Mouse (Mus musculus) forebrain, embryonic 12.5 days (tissue): Measurements from ENCODE around the gene Zfp385a. TPM values are rescaled to one million over a fixed set of nuclear protein-coding genes. Genes with fewer than 3 reads are reported as not detected.
A peak's percentile ranks its signal among the peaks of the same experiment; 100 is the strongest.

ENCODE experiments used
- ATAC-seq: fragments of 200-750 bp; cut with Nextera tagmentation; 2 replicates; pipeline ENCODE4 v1.8.0; 2017; ENCODE audit warnings: moderate TSS enrichment; ENCODE audit not compliant: low FRiP score
- H3K27ac ChIP-seq: fragments of 300-500 bp; sonication (generic); 2 replicates; pipeline ENCODE4 v1.5.1; 2016; ENCODE audit warnings: mild to moderate bottlenecking
- H3K27me3 ChIP-seq: fragments of 300-500 bp; sonication (generic); 2 replicates; pipeline ENCODE4 v1.6.1; 2016; ENCODE audit warnings: mild to moderate bottlenecking
- H3K36me3 ChIP-seq: fragments of 300-500 bp; sonication (generic); replicated peaks from 2 replicates; pipeline ENCODE4 v1.6.1; 2016; ENCODE audit warnings: mild to moderate bottlenecking
- H3K4me1 ChIP-seq: fragments of 300-500 bp; sonication (generic); 2 replicates; pipeline ENCODE4 v1.6.1; 2016
- H3K4me2 ChIP-seq: fragments of 300-500 bp; sonication (generic); 2 replicates; pipeline ENCODE4 v1.6.1; 2016; ENCODE audit warnings: mild to moderate bottlenecking, moderate library complexity
- H3K4me3 ChIP-seq: fragments of 300-500 bp; sonication (generic); replicated peaks from 2 replicates; pipeline ENCODE4 v1.5.1; 2016; ENCODE audit warnings: mild to moderate bottlenecking
- H3K9ac ChIP-seq: fragments of 300-500 bp; sonication (generic); 2 replicates; pipeline ENCODE4 v1.6.1; 2016; ENCODE audit warnings: mild to moderate bottlenecking
- H3K9me3 ChIP-seq: fragments of 300-500 bp; sonication (generic); 2 replicates; pipeline ENCODE4 v1.6.1; 2016
- WGBS: fragments of 180-500 bp; shearing (Covaris S2); methylation state at CpG from one replicate; pipeline ENCODE4 v1.1.7; 2016; 5-methylcytosine and 5-hydroxymethylcytosine counted together
- polyA plus RNA-seq: library from polyadenylated mRNA; unstranded; fragments of >200 nt; fragmentation: Nextera tagmentation; extraction: Ambion mirVana; gene quantifications from 2 replicates; pipeline ENCODE4 v1.2.1, GENCODE M21; 2016

Zfp385a gene
- polyA plus RNA-seq, 1 experiment from 2014 or later, result 16.1 TPM

DNA sequence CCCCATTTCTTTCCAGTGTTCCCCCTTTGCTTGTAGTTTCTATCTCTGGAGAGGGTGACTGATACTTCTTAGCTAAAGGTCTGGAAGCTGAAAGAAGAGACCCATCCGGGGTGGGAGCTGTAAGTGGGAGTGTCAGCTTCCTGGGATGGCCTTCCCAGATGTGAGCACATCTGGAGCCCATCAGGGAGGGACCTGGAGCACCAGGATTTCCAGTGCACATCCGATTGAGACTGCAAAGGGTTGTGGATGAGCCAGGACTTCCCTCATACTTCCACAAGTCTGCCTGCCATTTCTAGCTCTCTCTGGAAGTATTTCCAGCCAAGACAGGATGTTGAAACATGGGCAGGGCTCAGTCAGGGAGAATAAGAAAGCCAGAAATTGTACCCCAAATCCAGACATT lies 31.3 kb upstream of the Zfp385a start:
- ATAC-seq, result no peak
- no peak overlapping the region for H3K4me2 ChIP-seq
- no peaks in the 10 kb centered on the region for H3K9me3 ChIP-seq
- H3K27me3 ChIP-seq, result peaks cover 11% of the 10 kb centered on the region; the same call in 1 of the 2 replicates
- H3K9ac ChIP-seq, result no peak overlapping the region
- H3K4me3 ChIP-seq, result no peak overlapping the region
- peaks cover 12% of the 10 kb centered on the region for H3K4me1 ChIP-seq
- no peaks in the 10 kb centered on the region for H3K36me3 ChIP-seq
- no peak overlapping the region for H3K27ac ChIP-seq
- WGBS, result 62% methylated on average over 2 of the region's 2 CpGs

DNA sequence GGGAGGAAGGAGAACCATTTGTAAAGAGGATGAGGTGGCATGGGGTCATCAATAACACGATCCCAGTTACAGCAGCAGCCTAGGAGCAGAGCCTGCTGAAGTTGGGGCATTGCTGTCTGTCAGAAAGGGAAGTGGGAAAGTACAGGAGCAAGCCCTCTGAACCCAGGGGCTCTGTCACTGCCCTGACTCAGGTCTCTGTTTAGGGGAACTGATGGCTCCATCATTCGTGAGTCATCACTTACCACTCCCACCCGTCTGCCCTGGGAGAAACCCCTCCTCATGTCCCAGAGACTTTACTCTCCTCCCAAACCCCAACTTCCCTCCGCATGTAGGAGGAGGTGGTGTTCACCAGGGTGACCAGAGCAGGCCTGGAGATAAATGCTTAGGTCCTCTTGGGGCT lies 30.6 kb upstream of the Zfp385a start:
- 67% methylated on average over 4 of the region's 4 CpGs for WGBS
- no peaks in the 10 kb centered on the region for H3K36me3 ChIP-seq
- no peak for ATAC-seq

DNA sequence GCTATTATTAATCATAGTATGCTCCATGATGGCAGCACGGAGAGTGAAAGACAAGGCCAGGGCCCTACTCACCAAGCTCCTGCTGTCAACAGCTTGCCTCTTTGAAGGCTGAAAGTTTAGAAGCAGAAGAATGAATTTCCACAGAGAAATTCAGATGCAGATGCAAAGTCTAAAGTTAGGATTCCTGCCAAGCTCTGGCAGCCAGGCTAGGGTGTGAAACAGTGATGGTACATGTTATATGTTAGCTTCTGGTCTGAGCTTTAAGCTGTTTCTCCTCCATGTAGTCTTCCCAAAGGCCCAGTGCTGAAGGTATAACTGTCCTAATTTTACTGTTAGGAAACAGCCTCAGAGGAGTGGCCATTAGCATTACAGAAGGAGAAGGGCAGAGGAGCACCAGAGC lies 29.2 kb upstream of the Zfp385a start:
- Histone ChIP-seq H3K36me3 (no peaks in the 10 kb centered on the region), H3K9ac (no peak overlapping the region), H3K9me3 (no peaks in the 10 kb centered on the region), H3K4me3 (no peak overlapping the region), H3K27ac (no peak overlapping the region), H3K27me3 (peaks cover 16% of the 10 kb centered on the region; the same call in 1 of the 2 replicates), H3K4me1 (peaks cover 30% of the 10 kb centered on the region), H3K4me2 (no peak overlapping the region)
- WGBS, result 86% methylated on average over 1 of the region's 1 CpGs
- ATAC-seq, result no peak

More for the DNA sequence above, 30.6 kb upstream of the Zfp385a start:
- Histone ChIP-seq H3K4me3 (no peak overlapping the region), H3K9me3 (no peaks in the 10 kb centered on the region), H3K4me2 (no peak overlapping the region), H3K27me3 (peaks cover 11% of the 10 kb centered on the region; the same call in 1 of the 2 replicates), H3K9ac (no peak overlapping the region), H3K4me1 (peaks cover 19% of the 10 kb centered on the region), H3K27ac (no peak overlapping the region)

DNA sequence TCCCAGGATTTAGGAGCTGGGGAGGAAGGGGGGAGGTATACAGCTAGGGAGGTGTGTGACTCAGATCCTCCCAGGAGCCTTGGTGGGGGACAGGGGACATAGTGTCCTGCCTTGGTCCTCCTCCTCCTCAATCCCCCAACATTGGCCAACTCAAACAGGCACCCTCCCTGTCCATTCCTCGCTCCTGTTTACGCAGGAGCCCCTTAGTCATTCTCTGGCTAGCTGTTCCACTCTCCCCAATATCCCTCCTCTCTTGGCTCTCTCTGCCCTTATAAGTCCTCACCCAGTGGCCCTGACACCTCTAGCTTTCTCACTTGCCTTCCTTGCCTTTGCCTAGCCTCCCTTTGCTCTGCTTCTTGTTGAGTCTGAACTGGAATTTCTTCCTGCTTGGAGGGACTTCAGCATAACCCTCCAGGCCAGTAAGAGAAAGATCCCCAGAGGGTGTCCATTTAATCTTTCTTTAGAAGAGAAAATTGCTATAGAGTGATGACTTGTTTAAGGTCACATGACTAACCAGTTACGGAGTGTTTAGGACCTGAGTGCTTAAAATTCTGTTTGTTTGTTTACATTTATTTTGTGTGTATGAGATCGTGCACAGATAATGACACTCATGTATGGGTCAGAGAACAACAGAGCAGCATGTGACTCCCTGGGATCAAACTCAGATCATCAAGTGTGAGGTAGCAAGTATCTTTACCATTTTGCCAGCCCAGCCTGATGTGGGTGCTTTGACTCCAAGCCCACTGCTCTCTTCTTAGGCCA lies 28.5 kb upstream of the Zfp385a start:
- 81% methylated on average over 4 of the region's 4 CpGs for WGBS
- Histone ChIP-seq H3K4me2 (no peak overlapping the region), H3K27me3 (peaks cover 17% of the 10 kb centered on the region; the same call in 1 of the 2 replicates), H3K36me3 (no peaks in the 10 kb centered on the region), H3K4me3 (no peak overlapping the region), H3K4me1 (peaks cover 30% of the 10 kb centered on the region), H3K9me3 (no peaks in the 10 kb centered on the region), H3K9ac (no peak overlapping the region), H3K27ac (no peak overlapping the region)
- ATAC-seq, result no peak

DNA sequence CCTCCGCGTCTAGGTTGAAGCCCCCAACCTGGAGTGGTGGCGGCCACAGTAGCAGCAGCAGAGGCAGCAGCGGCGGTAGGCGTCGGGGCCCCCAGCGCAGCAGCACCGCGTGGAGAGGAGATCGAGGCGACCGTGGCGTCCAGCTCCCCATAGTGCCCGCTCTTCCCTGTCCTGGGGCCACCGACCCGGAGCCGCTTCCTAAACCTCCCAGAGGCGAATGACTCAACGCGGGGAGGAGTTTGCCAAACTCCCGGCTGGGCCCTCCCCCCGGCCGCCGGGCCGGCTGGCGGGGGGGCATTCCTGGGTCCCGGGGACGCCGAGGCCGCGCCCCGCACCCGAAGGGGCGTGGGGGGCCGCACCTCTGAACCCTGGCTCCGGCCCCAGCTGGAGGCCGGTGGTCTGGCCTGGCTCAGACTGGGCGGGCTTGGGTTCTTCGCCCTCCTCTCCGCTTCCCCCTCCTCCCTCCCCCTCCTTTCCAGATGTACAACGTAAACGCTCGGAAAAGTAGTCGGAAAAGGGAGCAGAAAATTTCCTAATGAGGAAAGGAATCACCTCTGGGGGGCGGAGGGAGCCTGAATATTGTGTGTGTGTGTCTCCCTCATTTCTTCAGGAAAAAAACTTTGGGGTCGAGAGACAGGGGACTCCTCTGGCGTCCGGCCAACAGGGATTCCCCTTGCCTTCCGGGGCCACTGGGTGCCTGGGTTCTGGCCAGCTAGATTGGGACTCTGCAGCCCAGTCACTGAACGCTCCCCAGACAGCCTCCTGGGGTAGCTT lies 26.7 kb upstream of the Zfp385a start, which contains the start of gene Itga5:
Itga5 (minus strand) TSS at position 388 of the 774 bp plus-strand sequence.
- peaks cover 17% of the 10 kb centered on the region; the same call in 1 of the 2 replicates for H3K27me3 ChIP-seq
- H3K4me1 ChIP-seq, result peaks cover 30% of the 10 kb centered on the region
- ATAC-seq, result peak; percentile 73
- H3K9me3 ChIP-seq, result no peaks in the 10 kb centered on the region
- under 1% methylated on average over 50 of the region's 51 CpGs for whole genome bisulfite sequencing
- no peaks in the 10 kb centered on the region for H3K36me3 ChIP-seq
- H3K9ac ChIP-seq, result peak within 1 kb of the TSS; percentile 74
- peak within 1 kb of the TSS; percentile 96 for H3K4me2 ChIP-seq
- H3K27ac ChIP-seq, result peak within 1 kb of the TSS; percentile 57
- H3K4me3 ChIP-seq, result peak within 1 kb of the TSS; percentile 63

DNA sequence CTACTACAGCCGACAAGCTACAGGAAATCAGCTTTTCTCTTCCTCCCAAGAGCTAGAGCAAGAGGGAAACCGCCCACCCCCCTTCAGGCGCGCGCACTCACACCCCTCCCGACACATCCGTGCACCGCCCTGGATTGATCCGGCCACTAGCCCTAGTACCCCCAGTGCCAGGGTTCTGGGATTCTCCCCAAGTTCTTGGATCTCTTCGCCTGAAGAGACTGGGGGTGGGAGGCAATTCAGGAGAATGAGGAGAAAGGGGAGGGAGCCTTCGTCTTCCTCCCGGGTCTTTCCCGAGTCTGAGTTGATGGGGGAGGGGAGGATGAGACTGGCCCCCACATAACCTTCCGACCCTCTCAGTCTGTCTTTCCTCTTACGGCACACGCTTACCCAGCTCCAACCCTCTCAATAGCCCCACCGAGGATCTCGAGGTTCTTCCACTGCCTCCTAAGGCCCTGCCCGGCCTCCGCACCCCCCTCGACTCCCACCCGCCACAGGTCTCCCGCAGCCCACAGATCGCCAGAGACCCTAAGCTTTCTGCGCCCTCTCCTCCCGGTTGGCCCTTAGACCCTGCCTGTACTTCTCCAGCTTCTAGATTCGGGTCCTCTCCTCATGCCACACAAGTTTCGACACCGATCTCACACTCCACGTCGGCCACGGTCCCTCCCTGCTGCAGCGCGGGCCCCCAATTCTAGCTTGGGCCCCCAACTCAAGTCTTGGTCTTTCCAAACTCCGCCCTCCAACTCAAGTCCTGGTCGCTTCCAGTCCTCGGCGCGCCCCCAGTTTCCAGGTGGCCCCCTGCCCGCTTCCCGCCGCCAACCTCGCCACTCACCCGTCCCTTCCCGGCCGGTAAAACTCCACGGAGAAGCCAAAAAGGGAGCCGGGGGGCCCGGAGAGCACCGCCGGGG lies 25.8 kb upstream of the Zfp385a start:
- Histone ChIP-seq H3K4me1 (peaks cover 30% of the 10 kb centered on the region), H3K4me3 (peak overlapping the region; percentile 63), H3K36me3 (no peaks in the 10 kb centered on the region), H3K4me2 (peak overlapping the region; percentile 96), H3K9ac (peak overlapping the region; percentile 74), H3K27me3 (peaks cover 17% of the 10 kb centered on the region; the same call in 1 of the 2 replicates), H3K9me3 (no peaks in the 10 kb centered on the region), H3K27ac (peak overlapping the region; percentile 57)
- WGBS, result under 1% methylated on average over 51 of the region's 51 CpGs
- ATAC-seq, result peak; percentile 65

DNA sequence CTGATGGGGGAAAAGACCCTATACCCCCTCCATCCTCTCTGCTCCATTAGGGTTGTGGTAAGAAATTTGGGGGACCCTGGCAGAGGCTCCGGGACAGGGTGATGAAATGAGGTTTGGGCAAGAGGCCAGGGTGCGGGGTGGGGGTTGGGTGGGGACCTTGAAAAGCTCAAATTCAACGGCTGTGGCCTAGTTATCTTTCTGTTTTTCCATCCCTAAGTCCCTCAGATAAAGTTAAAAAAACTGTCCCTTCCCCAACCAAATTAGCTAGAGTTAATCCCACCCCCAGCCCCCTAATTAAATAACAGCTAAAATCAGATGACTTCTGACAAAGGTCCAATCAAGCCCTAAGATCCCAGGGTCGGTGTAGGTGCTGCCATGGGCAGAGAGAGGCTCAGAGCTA lies 24.9 kb upstream of the Zfp385a start:
- Histone ChIP-seq H3K27ac (no peak overlapping the region), H3K36me3 (no peaks in the 10 kb centered on the region), H3K9me3 (no peaks in the 10 kb centered on the region), H3K4me2 (peak overlapping the region; percentile 96), H3K4me1 (peaks cover 30% of the 10 kb centered on the region), H3K4me3 (peak overlapping the region; percentile 63), H3K27me3 (peaks cover 17% of the 10 kb centered on the region; the same call in 1 of the 2 replicates), H3K9ac (no peak overlapping the region)
- no peak for ATAC-seq
- 44% methylated on average over 4 of the region's 4 CpGs for WGBS

DNA sequence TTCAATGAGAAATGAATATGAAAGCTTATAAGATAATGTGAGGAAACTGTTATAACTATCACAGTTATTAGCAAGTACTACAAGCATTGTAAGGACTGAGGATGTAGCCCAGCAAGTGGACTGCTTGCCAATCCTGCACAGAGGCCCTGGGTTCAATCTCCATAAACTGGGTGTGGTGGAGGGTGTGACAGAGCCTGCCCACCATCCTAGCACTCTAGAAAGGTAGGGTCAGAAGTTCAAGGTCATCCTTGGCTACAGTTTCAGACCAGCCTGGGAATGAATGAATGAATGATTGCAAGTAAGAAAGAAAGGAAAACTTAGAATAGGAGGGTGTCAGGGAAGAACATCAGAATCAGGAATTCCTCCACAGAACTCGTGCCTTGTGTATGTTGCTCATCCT lies 23.9 kb upstream of the Zfp385a start:
- H3K4me2 ChIP-seq, result no peak overlapping the region
- peaks cover 34% of the 10 kb centered on the region for H3K4me1 ChIP-seq
- H3K27me3 ChIP-seq, result peaks cover 17% of the 10 kb centered on the region; the same call in 1 of the 2 replicates
- no peak overlapping the region for H3K27ac ChIP-seq
- H3K9me3 ChIP-seq, result no peaks in the 10 kb centered on the region
- ATAC-seq, result no peak
- no peak overlapping the region for H3K9ac ChIP-seq
- no peak overlapping the region for H3K4me3 ChIP-seq
- WGBS, result 49% methylated on average over 1 of the region's 1 CpGs
- no peaks in the 10 kb centered on the region for H3K36me3 ChIP-seq

DNA sequence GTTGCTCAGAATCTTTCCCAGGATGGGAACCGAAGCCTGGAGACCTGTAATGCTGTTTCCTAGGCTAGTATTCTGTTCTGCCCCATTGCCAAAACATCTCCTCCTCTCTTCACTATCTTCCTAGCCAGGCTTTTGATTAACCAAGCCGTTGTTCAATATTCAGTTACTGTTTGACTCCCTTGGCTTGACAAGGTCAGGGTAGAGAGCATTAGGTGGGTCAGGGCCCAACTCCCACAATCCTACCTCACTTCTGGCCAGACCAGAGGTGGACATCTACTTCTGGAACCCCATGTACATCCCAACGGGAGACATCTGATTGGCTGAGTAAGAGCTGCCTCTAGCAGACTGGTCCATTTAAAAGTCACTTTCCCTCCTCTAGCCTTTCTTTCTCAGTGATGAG lies 23.1 kb upstream of the Zfp385a start:
- Histone ChIP-seq H3K4me2 (no peak overlapping the region), H3K4me3 (no peak overlapping the region), H3K4me1 (peaks cover 35% of the 10 kb centered on the region), H3K27me3 (peaks cover 16% of the 10 kb centered on the region; the same call in 1 of the 2 replicates), H3K36me3 (no peaks in the 10 kb centered on the region), H3K27ac (no peak overlapping the region), H3K9me3 (no peaks in the 10 kb centered on the region), H3K9ac (no peak overlapping the region)
- 94% methylated on average over 3 of the region's 3 CpGs for WGBS
- ATAC-seq, result no peak

DNA sequence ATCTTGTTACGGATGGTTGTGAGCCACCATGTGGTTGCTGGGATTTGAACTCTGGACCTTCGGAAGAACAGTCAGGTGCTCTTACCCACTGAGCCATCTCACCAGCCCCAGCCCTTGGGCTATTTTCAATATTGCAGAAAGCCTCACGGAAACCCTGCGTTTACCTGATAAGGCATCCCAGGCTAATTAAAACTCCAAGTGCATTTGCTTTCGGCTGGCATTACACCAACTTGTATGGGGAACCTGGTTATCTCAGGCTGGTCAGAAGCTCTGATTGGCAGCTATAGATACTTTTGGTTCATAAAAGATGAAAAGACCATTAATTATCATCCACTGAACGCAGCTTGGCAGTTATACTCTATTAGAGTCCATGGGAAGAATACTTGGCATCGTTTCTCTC lies 22.4 kb upstream of the Zfp385a start:
- Histone ChIP-seq H3K4me3 (no peak overlapping the region), H3K9me3 (no peaks in the 10 kb centered on the region), H3K27me3 (peaks cover 10% of the 10 kb centered on the region; the same call in 1 of the 2 replicates), H3K36me3 (no peaks in the 10 kb centered on the region), H3K4me1 (peaks cover 34% of the 10 kb centered on the region), H3K4me2 (no peak overlapping the region), H3K27ac (no peak overlapping the region), H3K9ac (no peak overlapping the region)
- no peak for ATAC-seq
- 90% methylated on average over 7 of the region's 7 CpGs for WGBS

DNA sequence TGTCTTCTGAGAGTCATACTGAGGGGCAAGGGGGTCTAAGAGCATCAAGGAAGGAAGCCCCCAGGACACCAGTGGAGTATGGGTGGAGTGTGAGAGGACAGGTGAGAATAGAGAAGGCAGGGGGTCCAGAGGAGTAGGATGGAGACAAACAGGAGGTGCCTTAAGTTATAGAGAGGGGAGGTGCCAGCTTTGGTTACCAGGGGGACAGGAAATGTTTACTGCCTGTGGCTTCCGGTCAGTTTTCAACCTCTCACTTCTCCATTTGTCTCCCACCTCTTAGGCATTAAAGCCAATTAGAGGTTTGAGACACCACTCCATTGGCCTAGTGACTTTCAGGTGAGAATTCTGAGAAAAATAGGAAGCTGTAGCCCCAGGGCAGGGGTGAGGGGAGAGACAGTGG lies 21.4 kb upstream of the Zfp385a start:
- H3K9ac ChIP-seq, result no peak overlapping the region
- no peak overlapping the region for H3K4me2 ChIP-seq
- 83% methylated on average over 1 of the region's 1 CpGs for WGBS
- H3K4me1 ChIP-seq, result peaks cover 24% of the 10 kb centered on the region
- no peak overlapping the region for H3K27ac ChIP-seq
- no peak for ATAC-seq
- 0 out of 2 replicates have a peak, but pooled peaks cover under 1% of the 10 kb centered on the region for H3K36me3 ChIP-seq
- no peaks in the 10 kb centered on the region for H3K9me3 ChIP-seq
- no peak overlapping the region for H3K4me3 ChIP-seq
- peaks cover 5% of the 10 kb centered on the region; the same call in 1 of the 2 replicates for H3K27me3 ChIP-seq
